Mouse (Mus musculus) liver, embryonic 15.5 days (tissue): ENCODE measurements around the gene Spty2d1. TPM values are rescaled to one million over a fixed set of nuclear protein-coding genes. Genes with fewer than 3 reads are reported as not detected.

Experiments
- ATAC-seq: fragments of 200-750 bp; cut with Nextera tagmentation; 2 replicates; pipeline ENCODE4 v1.8.0; 2017; ENCODE audit warnings: moderate number of reproducible peaks, mild to moderate bottlenecking, moderate library complexity; ENCODE audit not compliant: insufficient read depth
- H3K27ac ChIP-seq: fragments of 300-500 bp; sonication (generic); replicated peaks from 2 replicates; pipeline ENCODE4 v1.5.1; 2015; ENCODE audit warnings: mild to moderate bottlenecking, inconsistent platforms
- H3K27me3 ChIP-seq: fragments of 300-500 bp; sonication (generic); 2 replicates; pipeline ENCODE4 v1.6.1; 2015; ENCODE audit warnings: mild to moderate bottlenecking, inconsistent platforms
- H3K36me3 ChIP-seq: fragments of 300-500 bp; sonication (generic); replicated peaks from 2 replicates; pipeline ENCODE4 v1.6.1; 2015; ENCODE audit warnings: moderate library complexity, mild to moderate bottlenecking, inconsistent platforms
- H3K4me1 ChIP-seq: fragments of 300-500 bp; sonication (generic); replicated peaks from 2 replicates; pipeline ENCODE4 v1.6.1; 2015; ENCODE audit warnings: inconsistent platforms
- H3K4me2 ChIP-seq: fragments of 300-500 bp; sonication (generic); 2 replicates; pipeline ENCODE4 v1.6.1; 2015; ENCODE audit warnings: moderate library complexity, mild to moderate bottlenecking, inconsistent platforms
- H3K4me3 ChIP-seq: fragments of 300-500 bp; sonication (generic); replicated peaks from 2 replicates; pipeline ENCODE4 v1.5.1; 2015; ENCODE audit warnings: mild to moderate bottlenecking, inconsistent platforms
- H3K9ac ChIP-seq: fragments of 300-500 bp; sonication (generic); 2 replicates; pipeline ENCODE4 v1.6.1; 2015; ENCODE audit warnings: moderate library complexity, mild to moderate bottlenecking, inconsistent platforms
- H3K9me3 ChIP-seq: fragments of 300-500 bp; sonication (generic); replicated peaks from 2 replicates; pipeline ENCODE4 v1.6.1; 2016; ENCODE audit warnings: inconsistent platforms
- WGBS: fragments of 180-500 bp; shearing (Covaris S2); methylation state at CpG from one replicate; pipeline ENCODE4 v1.1.7; 2015; ENCODE audit warnings: mixed read lengths; ENCODE audit not compliant: insufficient replicate concordance; 5-methylcytosine and 5-hydroxymethylcytosine counted together
- polyA plus RNA-seq: library from polyadenylated mRNA; unstranded; fragments of >200 nt; fragmentation: Nextera tagmentation; extraction: Ambion mirVana; gene quantifications from 2 replicates; pipeline ENCODE4 v1.2.1, GENCODE M21; 2015

Gene Spty2d1
- polyA plus RNA-seq, 1 experiment from 2014 or later: 11.3 TPM

DNA sequence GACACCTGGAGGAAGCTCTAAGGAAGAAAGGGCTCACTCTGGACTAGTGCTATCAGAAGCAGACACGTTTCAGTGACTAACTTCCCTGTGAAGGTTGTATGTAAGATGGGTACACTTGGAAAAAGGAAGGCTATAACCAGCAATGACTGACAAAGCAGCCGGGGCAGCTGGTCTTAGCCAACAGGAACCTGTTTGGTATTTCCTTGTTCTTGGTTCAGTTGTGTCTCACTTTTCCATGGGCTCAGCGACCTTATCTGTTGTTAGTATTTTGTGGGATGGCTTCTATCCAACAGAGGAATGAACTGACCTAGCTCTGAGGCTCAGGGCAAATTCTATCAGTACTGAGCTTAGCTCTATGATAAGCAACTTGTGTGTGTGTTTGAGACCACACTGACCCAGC, 47.2 kb downstream of the Spty2d1 start:
- no peaks in the 10 kb centered on the region for H3K36me3 ChIP-seq
- H3K9me3 ChIP-seq: no peaks in the 10 kb centered on the region
- ATAC-seq: no peak
- no peak overlapping the region for H3K9ac ChIP-seq
- H3K4me3 ChIP-seq: no peak overlapping the region
- H3K27ac ChIP-seq: no peak overlapping the region
- H3K27me3 ChIP-seq: peaks cover 19% of the 10 kb centered on the region
- H3K4me2 ChIP-seq: no peak overlapping the region
- whole genome bisulfite sequencing: 23% methylated on average over 3 of the region's 3 CpGs
- H3K4me1 ChIP-seq: peaks cover 33% of the 10 kb centered on the region

DNA sequence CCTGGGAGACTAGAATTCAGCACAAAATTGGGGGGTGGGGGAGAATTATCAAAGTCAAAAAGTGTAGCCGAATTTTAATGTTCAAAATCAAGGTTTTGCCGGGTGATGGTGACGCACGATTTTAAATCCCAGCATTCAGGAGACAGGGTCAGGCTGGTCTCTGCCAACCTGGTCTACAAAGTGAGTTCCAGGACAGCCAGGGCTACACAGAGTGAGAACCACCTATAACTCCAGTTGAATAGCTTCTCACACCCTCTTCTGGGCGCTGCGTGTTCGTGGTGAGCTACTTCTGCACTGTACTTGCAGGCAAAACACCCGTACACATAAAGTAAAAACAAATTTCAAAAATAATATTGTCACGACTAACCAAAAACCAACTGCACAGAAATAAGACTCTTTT, 49.4 kb downstream of the Spty2d1 start:
- H3K27me3 ChIP-seq: peaks cover 19% of the 10 kb centered on the region
- H3K4me2 ChIP-seq: peak overlapping the region; percentile 89
- peaks cover 19% of the 10 kb centered on the region for H3K36me3 ChIP-seq
- peak overlapping the region; percentile 70 for H3K4me3 ChIP-seq
- ATAC-seq: peak; percentile 16; the same call in 1 of the 2 replicates
- no peak overlapping the region; the same call in 1 of the 2 replicates for H3K27ac ChIP-seq
- H3K4me1 ChIP-seq: peaks cover 33% of the 10 kb centered on the region
- no peaks in the 10 kb centered on the region for H3K9me3 ChIP-seq
- peak overlapping the region; percentile 78 for H3K9ac ChIP-seq
- WGBS: 15% methylated on average over 9 of the region's 9 CpGs

DNA sequence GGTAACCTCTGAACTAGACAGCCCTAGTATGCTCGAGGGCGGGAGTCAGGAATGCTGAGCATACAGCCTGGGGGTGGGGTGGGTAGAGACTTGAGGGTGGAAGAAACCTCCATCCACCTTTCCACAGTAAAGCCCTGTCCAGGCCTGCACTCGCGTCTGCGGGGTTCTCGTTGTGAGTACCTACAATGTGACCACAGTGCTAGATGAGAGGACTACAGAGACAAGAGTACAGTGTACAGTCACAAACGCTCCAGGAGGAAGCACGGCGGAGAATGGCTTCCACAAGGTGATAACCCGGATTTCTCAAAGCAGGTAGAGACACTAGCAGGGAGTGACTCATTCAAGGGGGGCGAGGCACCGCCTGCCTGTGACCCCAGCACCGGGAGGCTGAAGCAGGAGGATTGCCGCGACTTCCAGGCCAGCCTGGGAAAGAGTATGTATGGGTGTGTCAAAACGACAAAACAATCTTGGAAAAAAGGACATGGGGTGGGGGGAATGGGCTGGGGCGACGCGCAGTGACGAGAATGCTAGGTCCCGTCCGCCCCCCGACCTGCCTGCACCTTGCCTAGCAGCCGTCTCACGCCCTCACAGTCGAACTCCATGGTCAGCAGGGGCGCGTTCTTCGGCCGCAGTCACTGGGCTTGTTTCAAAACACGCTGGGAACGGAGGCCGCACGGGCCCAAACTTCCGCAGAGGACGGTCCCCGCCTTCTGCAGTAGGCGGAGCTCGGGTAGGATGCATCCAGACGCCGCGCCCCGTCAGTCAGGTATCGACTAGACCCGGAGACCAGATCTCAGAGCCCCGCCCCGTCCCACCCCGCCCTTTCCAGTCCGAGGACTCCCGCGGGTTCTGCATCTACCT, 50.1 kb downstream of the Spty2d1 start, which contains the start of gene Uevld:
Gene Uevld, minus strand, starts transcription at position 697 of the 861 bp plus-strand sequence.
- peak within 1 kb of the TSS; percentile 70 for H3K4me3 ChIP-seq
- H3K27ac ChIP-seq: peak within 1 kb of the TSS; percentile 73
- H3K9me3 ChIP-seq: no peaks in the 10 kb centered on the region
- WGBS: under 1% methylated on average over 51 of the region's 51 CpGs
- H3K9ac ChIP-seq: peak within 1 kb of the TSS; percentile 78
- peak within 1 kb of the TSS; percentile 89 for H3K4me2 ChIP-seq
- peaks cover 26% of the 10 kb centered on the region for H3K4me1 ChIP-seq
- H3K27me3 ChIP-seq: peaks cover 19% of the 10 kb centered on the region
- peak; percentile 96 for ATAC-seq
- H3K36me3 ChIP-seq: peaks cover 27% of the 10 kb centered on the region

Other genes with a start within 250 kb of the Spty2d1 start
- gene Hps5, start 212.3 kb downstream of the Spty2d1 start, polyA plus RNA-seq: 6.7 and 7.5 TPM in 2 replicates
- 25.4 and 26.3 TPM in 2 replicates for gene Gtf2h1, start 212.3 kb downstream of the Spty2d1 start, polyA plus RNA-seq
- gene Ldha, start 166.9 kb downstream of the Spty2d1 start, polyA plus RNA-seq: 1,291 and 1,714 TPM in 2 replicates
- gene Ldhc, start 147.2 kb downstream of the Spty2d1 start, polyA plus RNA-seq: 0.18 TPM in 1 of 2 replicates, not detected in the other
- gene Tsg101, start 88.4 kb downstream of the Spty2d1 start, polyA plus RNA-seq: 55.0 and 57.6 TPM in 2 replicates
- 5.2 and 5.8 TPM in 2 replicates for gene Uevld, start 49.9 kb downstream of the Spty2d1 start, polyA plus RNA-seq
- gene Gm9999, start 24.8 kb downstream of the Spty2d1 start, polyA plus RNA-seq: not detected in 2 replicates
- 24.7 and 28.3 TPM in 2 replicates for gene Tmem86a, start 42.2 kb upstream of the Spty2d1 start, polyA plus RNA-seq
- gene Ptpn5, start 125.3 kb upstream of the Spty2d1 start, polyA plus RNA-seq: 0.10 TPM in 1 of 2 replicates, not detected in the other
- gene Mrgpra6, start 196.5 kb upstream of the Spty2d1 start, polyA plus RNA-seq: not detected in 2 replicates
- gene Mrgpra9, start 244.4 kb upstream of the Spty2d1 start, polyA plus RNA-seq: not detected in 2 replicates